Mouse (Mus musculus) small intestine, adult 2 months (tissue): ENCODE measurements around the gene Npepps.

Experiments used
- CTCF ChIP-seq: fragments of 200-500 bp; IDR thresholded peaks from 2 replicates; pipeline ENCODE4 v1.5.1; 2012; ENCODE audit warnings: low read depth, mild to moderate bottlenecking, control low read depth, inconsistent platforms, low read length, moderate library complexity, mixed read lengths; ENCODE audit not compliant: insufficient replicate concordance, insufficient read length; ENCODE audit errors: extremely low read depth
- POLR2A ChIP-seq: fragments of 200-500 bp; IDR thresholded peaks from 2 replicates; pipeline ENCODE4 v1.6.1; 2012; ENCODE audit warnings: low read depth, mild to moderate bottlenecking, control low read depth, inconsistent platforms, low read length, moderate library complexity

- no peak for TF ChIP-seq CTCF
- TF ChIP-seq POLR2A: no peak
Measured at GRCm38 (mm10) chr11:97188643-97188955, 91.8 kb downstream of the Npepps start.
